Mouse (Mus musculus): Measurements from ENCODE around the gene Mthfd2.
"Not testable (repeated sequence)": the region's sequence is repeated elsewhere in the genome, so short reads cannot be mapped to it uniquely, and the experiment has no call there.

Gene Mthfd2

DNA sequence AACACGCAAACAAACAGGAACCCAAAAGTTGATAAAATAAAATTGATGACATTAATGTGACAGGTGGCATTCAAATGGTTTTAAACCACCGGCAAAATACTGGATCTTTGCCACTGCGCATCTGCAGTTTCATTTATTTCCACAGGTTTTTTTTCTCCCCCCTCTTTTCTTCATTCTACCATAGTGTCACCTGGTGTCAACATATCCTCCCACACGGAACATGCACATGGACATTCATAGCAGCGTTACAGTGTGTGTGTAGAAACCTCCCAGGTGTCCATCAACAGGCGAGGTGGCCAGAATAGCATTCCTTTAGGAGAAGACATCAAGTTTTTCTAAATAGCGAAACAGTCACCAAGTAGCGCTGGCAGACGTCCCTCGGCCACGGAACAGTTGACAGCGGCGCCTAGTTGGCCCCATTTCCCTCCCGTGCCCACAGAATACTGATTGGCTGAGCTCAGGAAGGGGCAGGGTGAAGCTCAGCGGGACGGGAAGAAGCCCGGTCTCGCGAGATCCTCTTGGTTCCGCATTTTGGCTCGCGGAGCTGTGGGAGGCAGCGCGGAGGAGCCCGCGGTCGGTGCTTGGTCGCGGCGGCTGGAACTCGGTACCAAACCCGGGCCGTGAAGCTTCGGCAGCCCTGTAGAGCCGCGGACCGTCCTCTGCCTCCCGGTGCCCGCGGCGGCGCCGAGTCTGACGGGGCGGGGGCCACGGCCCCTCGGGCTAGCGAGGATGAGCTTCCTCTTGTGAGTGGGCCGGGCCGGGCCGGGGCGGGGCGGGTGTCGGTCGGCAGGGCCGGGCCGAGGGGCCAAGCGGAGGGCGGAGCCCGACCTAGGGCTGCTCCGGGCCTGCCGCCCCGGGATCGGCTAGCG lies at the start of gene Mthfd2, which contains the start of gene Mob1a:
Mthfd2 (minus strand) TSS at position 384 of the 869 bp plus-strand sequence.
Mob1a (plus strand) TSS at position 492 of the 869 bp plus-strand sequence.
- DNase-seq (ENCODE audit: low spot score): peak; percentile 89

DNA sequence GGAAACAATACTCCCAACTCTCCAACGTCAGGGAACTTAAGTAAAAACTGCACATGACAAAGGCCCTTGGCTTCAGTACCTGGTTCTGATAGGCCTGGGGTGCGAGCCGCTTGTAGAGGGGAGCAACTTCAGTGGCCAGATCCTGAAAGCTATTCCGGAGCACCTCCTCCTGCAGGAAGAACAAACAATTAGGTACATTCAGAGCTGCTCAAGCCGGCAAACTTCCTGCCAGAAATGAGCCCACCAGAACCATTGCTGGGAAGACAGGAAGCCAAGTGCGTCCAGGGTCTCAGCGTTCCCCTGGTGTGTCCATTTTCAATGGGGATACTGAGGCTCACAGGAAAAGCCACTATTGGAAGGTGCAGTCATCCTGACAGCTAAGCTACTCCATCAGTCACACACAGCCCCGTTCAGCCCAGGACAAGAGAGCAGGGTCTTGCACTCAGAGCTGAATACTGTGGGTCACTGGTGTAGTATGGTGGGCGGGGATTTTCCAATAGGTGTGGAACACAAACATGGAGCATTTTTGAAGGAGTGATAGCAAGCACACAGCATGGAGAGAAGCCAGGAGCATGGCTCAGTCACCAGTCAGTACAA lies 48.1 kb upstream of the Mthfd2 start:
- DNase-seq (ENCODE audit: low spot score): no peak

DNA sequence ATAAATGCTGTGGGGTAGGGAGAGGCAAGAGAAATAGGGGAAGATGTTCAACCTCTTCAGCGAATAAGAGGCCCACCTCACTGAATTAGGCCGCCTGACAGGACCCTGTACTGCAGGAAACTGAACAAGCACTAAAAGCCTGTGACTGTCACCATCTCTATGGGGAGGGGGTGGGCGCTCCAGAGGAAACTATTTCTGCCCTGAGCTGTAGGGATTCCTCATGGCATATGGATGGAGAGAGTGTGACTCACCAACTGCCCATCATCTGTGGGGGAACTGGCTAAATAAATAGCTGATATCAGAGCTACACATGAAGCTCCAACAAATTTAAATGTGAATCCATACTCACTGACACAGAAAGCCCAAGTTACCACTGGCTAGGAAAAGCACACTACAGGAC lies 45.6 kb upstream of the Mthfd2 start:
- no peak for DNase-seq (ENCODE audit: low spot score)

DNA sequence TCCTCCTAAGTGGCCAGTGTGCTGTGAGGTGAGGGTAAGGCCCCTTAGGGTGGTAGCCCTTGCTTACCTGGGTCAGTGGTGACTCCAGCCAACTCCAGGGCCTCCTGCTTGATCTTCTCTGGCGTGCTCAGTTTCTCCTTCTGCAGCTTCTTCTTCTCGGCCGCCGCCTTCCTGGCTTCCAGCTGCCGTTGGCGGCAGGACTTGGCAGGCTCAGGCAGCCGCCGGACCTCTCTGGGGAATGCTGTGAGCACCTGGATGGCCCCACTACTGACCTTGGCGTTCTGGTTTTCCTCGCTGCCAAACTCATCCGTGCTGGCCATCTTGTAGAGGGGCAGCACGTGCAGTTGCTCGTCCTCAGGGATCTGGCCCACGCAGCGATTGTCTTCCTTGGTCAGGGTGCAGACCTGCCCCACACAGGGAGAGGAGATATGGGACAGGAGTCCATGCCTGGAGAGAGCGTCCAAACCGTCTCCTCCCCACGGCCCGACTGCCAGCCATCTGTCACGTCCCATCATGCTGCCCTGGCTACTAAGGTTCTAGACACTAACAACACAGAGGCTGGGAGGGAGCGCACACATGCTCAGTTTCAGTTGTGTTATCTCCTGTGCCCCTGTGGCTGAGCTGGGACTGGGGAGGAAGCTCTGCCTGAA lies 44.7 kb upstream of the Mthfd2 start:
- no peak for DNase-seq (ENCODE audit: low spot score)

DNA sequence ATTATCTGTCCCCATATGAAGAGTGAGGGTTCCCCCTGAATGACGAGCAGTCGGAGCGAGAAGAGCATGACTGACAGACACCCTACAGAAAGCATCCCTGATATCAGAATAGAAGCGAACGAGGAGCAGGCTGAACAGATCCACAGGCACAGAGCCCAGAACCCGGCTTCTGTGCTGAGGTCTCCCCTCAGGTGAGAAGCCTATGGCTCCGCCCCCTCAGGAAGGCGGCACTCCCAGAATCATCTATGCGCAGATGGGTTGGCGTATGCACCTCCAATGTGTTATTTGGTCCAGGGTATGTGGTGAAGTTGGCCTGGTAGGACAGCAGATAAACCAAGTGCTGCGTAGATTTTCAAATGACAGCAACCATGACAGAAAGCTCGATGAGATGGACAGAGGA lies 37.4 kb upstream of the Mthfd2 start:
- no peak for DNase-seq (ENCODE audit: low spot score)

DNA sequence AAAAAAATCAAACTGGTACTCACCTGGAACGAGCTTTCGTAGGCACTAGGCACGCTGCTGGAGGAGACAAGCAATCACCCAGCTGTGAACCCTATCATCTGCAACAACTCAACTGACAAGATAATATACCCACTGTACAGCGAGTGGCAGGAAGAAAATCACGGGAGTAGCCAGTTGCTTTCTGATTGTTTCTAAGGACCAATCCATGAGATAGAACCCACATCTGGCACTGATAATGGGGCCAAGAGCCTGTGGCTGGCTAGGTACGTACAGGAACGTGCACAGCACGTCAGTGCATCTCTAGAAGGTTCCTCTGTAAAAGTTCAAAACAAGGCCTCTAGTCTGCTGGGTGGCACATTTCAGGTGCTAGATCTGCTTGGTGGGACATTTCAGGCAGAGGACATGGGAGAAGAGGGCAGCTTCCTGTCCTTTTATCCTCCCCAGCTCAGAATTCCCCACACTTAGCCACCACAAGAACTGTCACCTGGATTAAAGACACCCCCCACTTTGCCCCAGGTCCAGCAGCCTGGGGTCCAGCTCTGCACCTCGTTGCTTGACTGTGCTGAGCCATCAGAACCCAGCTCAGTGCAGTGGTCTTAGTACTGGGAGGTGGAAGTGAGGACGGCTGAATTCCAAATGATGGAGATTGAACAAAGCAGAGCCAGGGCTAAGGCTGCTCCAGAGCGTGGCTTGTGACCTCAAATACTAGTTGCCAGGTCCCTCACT lies 36.0 kb upstream of the Mthfd2 start:
- DNase-seq (ENCODE audit: low spot score): no peak

DNA sequence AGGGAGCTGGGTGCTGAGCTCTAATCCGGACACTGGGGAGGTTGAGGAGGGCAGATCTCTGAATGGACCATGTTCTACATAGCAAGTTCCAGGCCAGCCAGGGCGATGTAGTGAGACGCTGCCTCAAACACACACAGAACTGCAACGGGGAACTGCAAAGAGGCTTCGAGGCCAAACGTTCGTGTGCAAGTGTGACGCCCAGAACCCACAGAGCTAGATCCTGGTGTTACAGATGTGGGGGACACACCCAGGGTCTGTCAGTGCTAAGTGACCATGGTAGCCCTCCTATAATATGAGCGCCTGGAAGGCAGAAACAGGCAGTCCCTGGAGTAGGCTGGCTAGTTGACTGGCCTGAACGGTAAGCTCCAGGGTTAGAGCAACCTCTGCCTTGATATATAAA lies 31.7 kb upstream of the Mthfd2 start:
- no peak for DNase-seq (ENCODE audit: low spot score)

DNA sequence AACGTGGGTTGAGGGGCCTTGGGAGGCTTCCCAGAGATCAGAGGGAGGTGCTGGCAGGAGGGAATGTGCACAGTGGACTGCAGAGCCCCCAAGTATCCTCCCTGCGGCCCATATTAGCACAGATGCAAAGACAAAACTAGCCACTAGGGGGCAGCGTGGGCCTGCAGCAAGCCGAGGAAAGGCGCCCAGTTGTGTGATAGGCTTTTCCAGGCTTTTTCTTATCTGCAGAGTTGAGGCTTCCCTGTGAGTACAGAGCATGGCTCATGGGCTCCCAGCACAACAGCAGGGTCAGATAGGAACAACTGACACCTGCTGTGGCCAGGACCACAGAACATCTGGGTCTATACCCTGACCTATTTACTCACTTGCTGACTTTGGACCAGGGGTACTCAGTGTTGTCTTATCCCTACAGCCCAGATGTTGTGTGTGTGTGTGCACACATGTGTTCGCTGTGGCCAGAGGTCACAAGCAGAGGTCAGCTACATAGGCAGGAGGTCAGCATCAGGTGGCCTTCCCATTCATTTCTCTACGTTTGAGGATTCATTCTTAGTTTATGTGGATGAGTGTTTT lies 30.9 kb upstream of the Mthfd2 start:
- DNase-seq (ENCODE audit: low spot score): peak; percentile 88

DNA sequence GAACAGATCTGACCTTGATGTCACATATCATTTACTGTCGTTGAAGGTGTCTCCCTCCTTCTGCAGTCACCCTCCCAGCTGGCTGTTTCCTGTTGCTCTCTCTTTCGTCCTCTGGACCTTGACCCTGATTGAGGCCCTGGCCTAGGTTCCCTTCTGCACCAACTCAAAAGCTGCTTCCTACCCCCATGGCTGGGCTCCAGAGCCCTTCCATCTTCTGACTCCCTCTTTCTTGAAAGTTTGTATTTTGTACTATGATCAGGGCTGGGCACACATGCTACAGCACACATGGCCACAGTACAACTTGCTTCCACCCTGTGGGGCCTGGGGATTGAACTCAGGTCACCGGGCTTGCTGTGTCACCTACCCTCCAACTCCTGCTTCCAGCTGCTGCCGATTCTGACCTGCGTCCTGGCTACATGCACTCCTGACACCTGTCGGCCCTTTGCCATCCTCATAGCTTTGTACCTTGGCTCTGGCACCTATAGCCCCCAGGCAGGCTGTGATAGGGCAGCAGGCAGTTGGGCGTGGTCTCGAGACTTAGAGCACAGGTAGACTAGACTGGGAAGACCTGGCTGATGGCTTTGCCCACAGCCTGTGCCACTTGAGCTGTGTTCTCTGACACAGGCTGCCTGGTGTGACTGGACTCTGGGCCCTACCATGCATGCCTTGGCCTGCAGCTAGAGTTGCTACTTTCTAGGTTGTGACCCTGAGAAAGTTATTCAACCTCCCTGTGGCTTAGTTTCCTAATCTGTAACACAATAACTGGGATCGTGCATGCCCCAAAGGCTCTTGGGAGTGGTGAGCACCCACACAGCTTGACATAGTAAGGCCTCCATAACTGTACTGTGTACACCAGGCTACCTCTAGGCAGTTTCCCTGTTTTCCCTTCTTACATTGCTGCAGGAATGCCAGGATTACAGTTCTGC lies 29.4 kb upstream of the Mthfd2 start:
- DNase-seq (ENCODE audit: low spot score): no peak

DNA sequence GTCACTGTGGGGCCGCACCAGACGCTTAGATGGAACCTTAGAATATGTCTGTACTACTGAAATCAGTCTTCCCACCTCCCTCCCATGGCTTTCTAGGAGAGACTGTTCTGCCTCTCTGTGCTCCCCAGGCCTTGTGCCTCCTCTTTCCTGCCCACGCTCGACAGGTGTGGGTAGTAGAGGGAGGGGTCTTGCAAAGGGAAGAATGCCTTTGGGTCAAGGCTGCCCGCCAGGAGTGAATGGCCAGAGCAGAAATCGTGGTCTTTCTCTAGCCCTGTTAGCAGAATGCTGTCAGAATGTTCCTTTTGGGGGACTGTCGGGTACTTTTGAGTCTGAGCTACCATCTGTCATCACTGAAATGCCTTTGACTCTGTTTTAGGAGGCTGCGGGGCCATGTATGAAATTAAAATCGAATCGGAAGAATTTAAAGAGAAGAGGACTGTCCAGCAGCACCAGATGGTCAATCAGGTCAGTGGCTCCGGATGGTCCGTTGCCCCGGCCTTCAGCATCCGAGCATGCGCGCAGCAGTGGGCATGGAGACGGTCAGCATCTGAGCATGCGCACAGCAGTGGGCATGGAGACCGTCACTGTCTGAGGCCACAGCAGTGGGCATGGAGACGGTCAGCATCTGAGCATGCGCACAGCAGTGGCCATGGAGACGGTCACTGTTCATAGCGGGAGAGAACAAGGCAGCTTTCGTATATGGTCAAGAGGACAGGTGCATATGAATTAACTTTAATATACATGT lies 27.1 kb upstream of the Mthfd2 start:
- DNase-seq (ENCODE audit: low spot score): no peak

DNA sequence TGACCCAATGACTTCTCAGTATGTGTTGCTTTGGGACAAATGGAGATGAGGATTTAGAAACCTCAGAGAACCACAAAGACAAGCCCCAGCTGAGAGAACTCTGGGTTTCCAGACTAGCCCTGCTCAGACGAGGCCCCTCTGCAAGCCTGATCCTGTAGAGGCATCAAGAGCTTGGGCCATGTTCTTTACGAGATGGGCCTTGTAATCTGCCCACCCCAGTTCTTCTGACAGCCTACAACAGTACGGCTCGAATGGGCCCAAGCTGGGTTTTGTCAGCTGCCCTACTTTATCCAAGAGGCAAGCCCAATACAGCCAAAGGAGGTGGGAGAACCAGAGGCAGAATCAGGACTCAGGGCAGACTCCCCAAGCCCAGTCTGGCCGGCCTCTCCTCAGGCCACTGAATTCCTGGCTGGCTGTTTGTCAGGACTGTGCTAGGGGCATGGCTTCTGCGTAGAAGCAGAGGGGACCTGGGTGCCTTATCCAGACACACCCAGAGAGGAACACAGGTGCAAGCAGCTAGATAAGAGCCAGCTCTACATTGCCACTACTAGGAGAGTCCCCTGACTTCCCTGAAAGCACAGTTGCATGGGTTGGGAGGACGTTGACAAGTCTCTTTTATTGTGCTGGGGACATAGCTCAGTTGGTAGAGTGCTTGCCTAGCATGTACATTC lies 25.9 kb upstream of the Mthfd2 start:
- no peak for DNase-seq (ENCODE audit: low spot score)

DNA sequence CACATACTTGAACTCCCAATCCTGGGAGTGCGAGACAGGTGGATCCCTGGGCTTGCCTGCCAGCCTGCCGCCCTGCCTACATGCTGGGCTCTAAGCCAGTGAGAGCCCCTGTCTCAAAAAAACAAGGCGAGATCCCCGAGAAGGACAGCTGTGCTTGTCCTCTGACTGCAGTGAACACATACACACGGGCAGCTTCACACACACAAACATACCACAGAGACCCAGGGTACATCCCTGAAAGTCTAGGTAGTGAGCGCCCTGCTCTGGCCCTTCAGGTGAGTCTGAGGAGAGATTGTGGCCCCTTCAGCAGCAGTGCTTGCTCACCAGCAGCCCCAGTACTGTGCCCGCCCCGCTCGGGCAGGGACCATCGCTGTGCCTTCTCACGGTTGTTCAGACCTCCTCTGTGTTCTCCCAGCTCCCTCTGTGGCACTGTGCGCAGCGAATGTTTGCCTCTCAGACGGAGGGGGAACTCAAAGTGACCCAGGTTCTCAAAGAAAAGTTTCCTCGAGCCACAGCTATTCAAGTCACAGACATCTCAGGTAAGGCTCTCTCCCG lies 25.2 kb upstream of the Mthfd2 start:
- DNase-seq (ENCODE audit: low spot score): no peak

DNA sequence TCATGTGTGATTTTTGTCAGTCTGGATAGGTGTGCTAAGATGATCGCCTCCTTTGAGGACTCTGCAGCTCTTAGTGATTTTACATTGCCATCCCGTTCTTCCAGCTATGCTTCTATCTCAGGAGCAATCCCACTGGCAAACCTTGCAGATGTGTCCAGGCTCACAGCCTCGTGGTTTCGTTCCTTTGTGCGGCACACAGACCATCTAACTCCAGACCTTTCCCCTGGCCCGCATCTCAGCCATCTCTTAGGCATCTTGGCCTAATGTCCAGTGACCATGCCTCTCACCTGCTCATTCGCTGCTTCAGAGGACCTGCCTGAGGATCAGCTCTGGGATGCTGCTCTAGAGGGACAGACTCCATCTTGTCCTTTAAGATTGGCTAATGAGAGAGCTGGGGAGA lies 24.5 kb upstream of the Mthfd2 start:
- no peak for DNase-seq (ENCODE audit: low spot score)

DNA sequence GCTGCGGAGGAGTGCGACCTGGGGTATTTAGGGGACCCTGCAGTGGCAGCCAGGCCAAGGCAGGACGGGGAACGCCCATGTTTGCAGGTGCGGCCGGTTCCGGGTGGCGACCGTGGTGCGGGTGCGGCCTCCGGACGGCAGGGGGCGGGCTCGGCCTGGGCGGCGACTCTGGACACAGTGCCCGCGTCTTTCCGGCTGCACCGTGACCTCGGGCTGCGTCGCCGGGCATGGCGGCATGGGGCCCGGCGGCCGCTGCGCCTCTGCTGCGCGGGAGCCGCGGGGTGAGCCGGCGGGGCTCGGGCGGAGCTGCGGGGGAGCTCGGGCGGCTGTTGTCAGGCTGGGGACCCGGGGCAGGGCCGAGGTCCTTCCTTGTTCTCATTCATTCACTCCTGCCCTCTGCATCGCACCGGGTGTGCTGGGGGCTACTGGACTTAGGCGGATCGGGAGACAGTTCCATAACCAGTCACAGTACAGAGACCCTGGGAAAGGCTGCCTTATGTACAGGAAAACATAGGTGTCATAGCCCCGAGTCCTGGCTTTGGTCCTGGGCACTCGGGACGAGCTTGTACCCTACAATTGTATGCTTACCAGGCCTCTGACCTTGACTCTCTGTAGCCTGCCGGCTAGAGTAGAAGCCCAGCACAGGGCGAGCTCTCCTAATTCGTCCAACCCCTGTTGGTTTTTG lies 23.7 kb upstream of the Mthfd2 start:
- DNase-seq (ENCODE audit: low spot score): peak; percentile 97

DNA sequence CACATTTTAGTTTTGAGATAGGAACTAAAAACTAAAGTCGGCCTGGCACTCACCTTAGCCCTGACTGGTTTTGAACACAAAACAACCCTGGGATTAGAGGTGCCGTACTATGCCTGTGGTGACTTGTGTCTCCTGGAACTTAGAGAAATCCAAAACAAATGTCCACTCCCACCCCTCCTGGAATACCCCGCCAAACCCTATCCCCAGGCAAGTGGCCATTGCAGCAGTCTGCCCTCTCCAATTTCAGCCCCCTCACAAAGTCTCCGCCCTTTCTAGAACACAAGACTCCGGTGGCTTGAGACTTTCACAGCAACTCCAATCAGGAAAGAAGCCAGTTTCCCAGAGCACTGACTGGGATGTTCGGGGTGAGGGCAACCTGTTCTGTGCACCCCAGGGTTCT lies 23.2 kb upstream of the Mthfd2 start, which contains the start of gene Bola3:
Bola3 (plus strand) TSS at position 275 of the 400 bp plus-strand sequence.
- peak; percentile 23 for DNase-seq (ENCODE audit: low spot score)

DNA sequence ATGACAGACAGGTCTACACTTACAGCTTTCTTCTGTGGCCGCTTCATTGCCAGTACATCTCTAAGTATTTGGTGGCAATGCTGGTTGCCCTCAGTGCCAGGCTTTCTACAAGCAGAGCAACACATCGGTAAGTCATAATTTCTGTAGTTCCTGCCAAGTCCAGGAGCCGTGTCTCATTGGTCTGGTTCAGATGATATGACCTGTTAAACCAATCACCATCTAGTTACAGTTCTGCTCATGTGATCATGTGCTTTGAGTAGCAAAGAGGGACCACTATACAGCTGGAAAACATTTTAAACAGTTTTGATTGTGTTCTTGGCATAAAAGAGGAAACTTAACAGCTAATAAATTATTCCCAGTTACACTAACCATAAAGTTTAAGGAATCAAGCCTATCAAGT lies 22.2 kb upstream of the Mthfd2 start:
- DNase-seq (ENCODE audit: low spot score): no peak

DNA sequence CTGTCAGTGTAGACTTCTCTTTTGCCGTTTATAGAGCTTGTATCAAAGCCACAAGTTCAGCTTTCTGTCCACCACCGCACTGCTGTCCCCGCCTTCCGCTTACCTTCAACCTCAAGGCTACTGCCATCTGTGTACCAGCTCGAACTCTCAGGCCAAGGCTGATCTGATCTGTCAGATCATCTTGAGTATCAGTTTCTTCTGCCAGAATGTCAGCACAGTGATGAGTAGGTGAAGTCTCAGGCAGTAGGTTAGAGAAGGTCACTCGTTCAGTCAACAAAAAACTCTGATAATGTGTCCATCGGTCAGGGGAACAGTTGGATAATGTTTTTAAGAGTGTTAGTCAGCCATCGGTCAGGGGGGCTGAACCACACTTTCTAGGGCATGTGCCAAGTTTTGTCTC lies 19.6 kb upstream of the Mthfd2 start:
- not testable (repeated sequence) for DNase-seq (ENCODE audit: low spot score)

DNA sequence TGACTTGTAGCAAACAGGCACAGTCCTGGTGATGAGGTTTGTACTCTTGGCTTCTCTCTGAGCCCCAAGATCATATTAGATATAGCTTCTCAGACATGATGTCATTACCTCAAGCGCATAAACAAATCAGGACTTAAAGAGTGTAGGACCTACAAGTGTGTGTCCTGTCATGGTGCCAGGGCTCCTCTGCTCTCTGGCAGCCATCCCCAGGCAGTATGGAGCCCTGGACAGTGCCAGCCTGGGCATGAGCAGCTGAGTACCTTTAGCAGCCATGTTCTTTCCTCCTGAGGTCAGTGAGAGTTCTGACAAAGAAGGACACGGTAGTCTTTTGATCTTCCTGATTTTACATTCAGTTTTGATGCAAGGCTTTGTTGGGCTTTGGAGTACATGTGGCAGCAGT lies 17.2 kb upstream of the Mthfd2 start:
- no peak for DNase-seq (ENCODE audit: low spot score)

DNA sequence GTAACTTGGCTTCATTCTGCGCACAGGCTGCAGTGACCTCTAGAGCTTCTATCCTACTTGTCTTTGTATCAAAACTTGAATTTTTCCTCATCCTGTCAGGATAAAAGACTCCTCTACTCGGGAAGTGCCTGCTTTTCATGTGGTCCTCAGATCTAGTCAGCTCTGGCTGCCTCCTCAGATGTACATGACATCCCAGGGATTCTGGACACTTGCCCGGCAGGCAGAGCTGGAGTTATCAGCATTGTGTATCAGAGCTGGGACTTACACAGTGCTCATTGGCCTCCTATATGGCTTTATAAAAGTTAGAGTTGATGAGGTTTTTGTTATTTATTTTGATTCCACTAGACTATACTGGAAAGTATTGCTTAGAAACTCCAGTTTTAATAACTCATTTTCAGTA lies 15.7 kb upstream of the Mthfd2 start:
- no peak for DNase-seq (ENCODE audit: low spot score)
